Mouse (Mus musculus) heart, embryonic 10.5 days (tissue): Measurements from ENCODE around the gene Pnp. TPM values are rescaled to one million over a fixed set of nuclear protein-coding genes. Genes with fewer than 3 reads are reported as not detected.
A peak's percentile ranks its signal among the peaks of the same experiment; 100 is the strongest.
"Not testable (repeated sequence)": the region's sequence is repeated elsewhere in the genome, so short reads cannot be mapped to it uniquely, and the experiment has no call there.

Experiments used
- DNase-seq: peaks from one replicate; pipeline ENCODE4 v3.0.0-alpha.2; 2017; ENCODE audit warnings: low spot score
- H3K27ac ChIP-seq: fragments of 300-500 bp; sonication (generic); 2 replicates; pipeline ENCODE4 v1.5.1; 2016; ENCODE audit warnings: mild to moderate bottlenecking
- H3K27me3 ChIP-seq: fragments of 300-500 bp; sonication (generic); 2 replicates; pipeline ENCODE4 v1.6.1; 2016; ENCODE audit warnings: mild to moderate bottlenecking; ENCODE audit not compliant: poor library complexity, insufficient read depth, severe bottlenecking
- H3K36me3 ChIP-seq: fragments of 300-500 bp; sonication (generic); 2 replicates; pipeline ENCODE4 v1.6.1; 2016; ENCODE audit warnings: mild to moderate bottlenecking, moderate library complexity
- H3K4me1 ChIP-seq: fragments of 300-500 bp; sonication (generic); 2 replicates; pipeline ENCODE4 v1.6.1; 2016; ENCODE audit warnings: mild to moderate bottlenecking
- H3K4me3 ChIP-seq: fragments of 300-500 bp; sonication (generic); 2 replicates; pipeline ENCODE4 v1.5.1; 2016; ENCODE audit warnings: mild to moderate bottlenecking, moderate library complexity
- H3K9me3 ChIP-seq: fragments of 300-500 bp; sonication (generic); 2 replicates; pipeline ENCODE4 v1.6.1; 2016; ENCODE audit warnings: mild to moderate bottlenecking, moderate library complexity
- WGBS: fragments of 180-500 bp; shearing (Covaris S2); methylation state at CpG from one replicate; pipeline ENCODE4 v1.1.7; 2016; 5-methylcytosine and 5-hydroxymethylcytosine counted together
- polyA plus RNA-seq: library from polyadenylated mRNA; unstranded; fragments of >200 nt; fragmentation: Nextera tagmentation; extraction: Ambion mirVana; gene quantifications from 2 replicates; pipeline ENCODE4 v1.2.1, GENCODE M21; 2016

Gene Pnp
- polyA plus RNA-seq, 1 experiment from 2014 or later = 63.0 TPM

DNA sequence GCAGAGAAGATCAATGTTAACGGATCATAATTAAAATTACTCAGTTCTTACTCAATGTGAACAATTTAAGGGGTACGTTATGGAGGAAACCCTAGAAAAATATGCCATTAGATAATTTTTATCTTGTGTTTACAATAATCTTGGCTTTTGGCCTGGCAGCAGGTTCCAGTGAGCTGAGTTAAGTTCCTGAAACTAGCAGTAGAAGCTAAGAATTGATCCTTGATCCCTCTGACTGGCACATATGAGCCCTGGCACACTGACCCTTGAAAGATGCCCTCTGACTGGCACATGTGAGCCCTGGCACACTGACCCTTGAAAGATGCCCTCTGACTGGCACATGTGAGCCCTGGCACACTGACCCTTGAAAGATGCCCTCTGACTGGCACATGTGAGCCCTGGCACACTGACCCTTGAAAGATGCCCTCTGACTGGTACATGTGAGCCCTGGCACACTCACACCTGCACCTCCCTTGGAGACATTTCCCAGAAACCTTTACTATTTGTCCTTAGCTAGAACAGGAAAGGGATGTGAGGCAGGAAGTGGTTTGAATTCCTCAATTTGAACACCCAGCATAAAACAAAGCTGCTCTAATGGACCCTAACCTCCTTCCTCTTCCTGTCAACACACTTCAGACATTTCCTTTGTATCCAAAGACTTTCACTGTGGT lies 67.3 kb downstream of the Pnp start:
- Histone ChIP-seq H3K9me3 (no peaks in the 10 kb centered on the region), H3K4me3 (no peak overlapping the region), H3K36me3 (no peaks in the 10 kb centered on the region), H3K27me3 (no peaks in the 10 kb centered on the region), H3K4me1 (no peaks in the 10 kb centered on the region), H3K27ac (no peak overlapping the region)
- WGBS = 66% methylated on average over 2 of the region's 2 CpGs
- no peak for DNase-seq

DNA sequence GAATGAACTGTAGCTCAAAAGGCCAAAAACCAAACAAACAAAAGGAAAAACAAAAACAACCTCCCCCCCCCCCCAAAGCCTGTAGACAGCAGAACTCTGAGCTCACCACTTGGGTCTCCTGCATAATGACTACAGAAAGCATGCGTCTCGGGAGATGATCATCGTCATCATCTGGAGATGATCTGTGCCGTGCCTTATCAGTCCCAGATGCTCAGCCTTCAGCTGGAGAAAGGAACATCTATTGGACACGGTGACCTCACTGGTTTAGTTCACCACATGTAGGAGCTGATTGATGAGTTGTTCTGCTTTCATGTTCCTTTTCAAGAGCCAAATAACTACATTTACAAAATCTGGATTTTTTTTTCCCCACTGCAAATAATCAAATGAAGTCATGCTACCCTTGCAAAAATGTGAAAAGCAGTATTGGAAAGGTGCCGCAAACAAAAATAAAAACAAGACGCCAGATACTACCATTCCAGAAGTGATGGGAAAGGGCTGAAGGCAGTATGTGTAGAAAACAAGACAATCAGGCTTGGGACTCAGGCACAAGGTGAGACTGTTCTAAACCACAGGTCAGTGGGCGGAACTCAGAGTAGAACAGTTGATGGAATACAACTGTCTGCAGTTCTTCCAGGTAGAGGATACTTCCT lies 76.4 kb downstream of the Pnp start, which contains the start of gene Rnase10:
TSS of gene Rnase10 (plus strand) at position 600 of the 650 bp plus-strand sequence.
- Histone ChIP-seq H3K36me3 (no peaks in the 10 kb centered on the region), H3K4me3 (no peak within 1 kb of the TSS), H3K4me1 (peaks cover 12% of the 10 kb centered on the region), H3K27me3 (no peaks in the 10 kb centered on the region), H3K27ac (peak within 1 kb of the TSS; percentile 53; the same call in 1 of the 2 replicates), H3K9me3 (no peaks in the 10 kb centered on the region)
- whole genome bisulfite sequencing = 75% methylated on average over 8 of the region's 8 CpGs
- DNase-seq = no peak

DNA sequence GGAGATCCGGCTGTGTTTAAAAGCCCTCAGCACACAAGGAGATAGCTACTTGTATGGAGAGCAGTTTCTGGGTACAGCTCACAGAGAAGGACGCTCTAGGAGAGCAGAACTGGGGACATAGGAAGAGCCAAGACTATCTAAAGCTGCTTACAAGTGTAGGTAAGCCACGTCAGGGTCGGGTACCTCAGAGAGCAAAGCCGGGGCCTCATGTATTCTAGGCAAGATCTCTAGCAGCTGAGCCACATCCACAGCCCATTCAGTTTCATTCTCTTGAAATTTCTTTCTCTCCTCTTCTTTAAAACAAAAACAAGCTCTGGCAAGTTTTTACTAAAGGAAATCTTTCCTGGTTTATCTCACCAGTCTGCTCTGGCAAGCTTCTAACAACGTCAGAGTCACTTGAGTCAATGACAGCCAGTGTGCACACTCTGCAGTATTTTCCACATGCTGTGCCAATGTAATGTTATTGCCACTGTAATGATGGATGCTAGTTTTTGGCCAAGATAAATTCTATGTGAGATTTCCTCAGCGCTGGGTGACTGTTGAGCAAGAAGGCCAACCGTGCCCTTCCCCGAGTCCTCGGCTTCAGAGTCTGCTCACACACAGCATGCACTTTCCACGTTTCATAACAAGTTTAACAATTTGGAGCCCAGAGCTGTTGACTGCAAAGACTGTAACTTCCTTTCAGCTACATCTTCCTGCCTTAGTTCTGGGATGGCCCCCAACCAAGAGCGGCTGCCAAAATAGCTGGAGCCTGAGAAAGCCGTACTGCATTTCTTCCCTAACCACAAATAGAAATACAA lies 77.2 kb downstream of the Pnp start:
- Histone ChIP-seq H3K36me3 (no peaks in the 10 kb centered on the region), H3K27me3 (no peaks in the 10 kb centered on the region), H3K9me3 (no peaks in the 10 kb centered on the region), H3K4me3 (no peak overlapping the region), H3K27ac (peak overlapping the region; percentile 53; the same call in 1 of the 2 replicates), H3K4me1 (peaks cover 12% of the 10 kb centered on the region)
- WGBS = 57% methylated on average over 13 of the region's 13 CpGs
- no peak for DNase-seq

DNA sequence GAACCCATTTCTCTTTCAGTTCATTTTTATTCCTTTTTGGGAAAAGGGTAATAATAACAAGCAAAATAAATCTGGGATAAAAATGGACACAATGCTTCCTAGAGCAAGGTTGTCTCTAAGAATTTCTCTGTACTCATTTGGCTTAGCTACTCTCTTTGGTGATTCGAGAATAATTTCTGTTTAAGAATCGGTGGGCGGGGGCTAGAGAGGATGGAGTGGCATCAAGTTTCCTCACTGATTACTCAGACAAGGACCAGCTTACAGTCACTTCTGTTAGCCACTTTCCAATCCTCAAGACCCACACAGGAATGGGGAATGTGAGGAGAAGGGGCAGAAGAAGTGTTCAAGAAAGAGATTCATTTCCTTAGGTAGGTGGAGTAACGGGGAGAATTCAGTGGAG lies 77.9 kb downstream of the Pnp start:
- 78% methylated on average over 4 of the region's 4 CpGs for WGBS
- Histone ChIP-seq H3K4me1 (peaks cover 12% of the 10 kb centered on the region), H3K9me3 (no peaks in the 10 kb centered on the region), H3K27ac (peak overlapping the region; percentile 42; the same call in 1 of the 2 replicates), H3K4me3 (no peak overlapping the region), H3K36me3 (no peaks in the 10 kb centered on the region), H3K27me3 (no peaks in the 10 kb centered on the region)
- DNase-seq = no peak

- H3K4me3 ChIP-seq = no peak overlapping the region
- H3K9me3 ChIP-seq = no peaks in the 10 kb centered on the region
- H3K27ac ChIP-seq = no peak overlapping the region
- no peak for DNase-seq
- H3K4me1 ChIP-seq = peaks cover 12% of the 10 kb centered on the region
- H3K36me3 ChIP-seq = no peaks in the 10 kb centered on the region
- H3K27me3 ChIP-seq = no peaks in the 10 kb centered on the region
- WGBS = 79% methylated on average over 6 of the region's 6 CpGs
Observed at GRCm38 (mm10) chr14:51009572-51009971, 78.7 kb downstream of the Pnp start.

DNA sequence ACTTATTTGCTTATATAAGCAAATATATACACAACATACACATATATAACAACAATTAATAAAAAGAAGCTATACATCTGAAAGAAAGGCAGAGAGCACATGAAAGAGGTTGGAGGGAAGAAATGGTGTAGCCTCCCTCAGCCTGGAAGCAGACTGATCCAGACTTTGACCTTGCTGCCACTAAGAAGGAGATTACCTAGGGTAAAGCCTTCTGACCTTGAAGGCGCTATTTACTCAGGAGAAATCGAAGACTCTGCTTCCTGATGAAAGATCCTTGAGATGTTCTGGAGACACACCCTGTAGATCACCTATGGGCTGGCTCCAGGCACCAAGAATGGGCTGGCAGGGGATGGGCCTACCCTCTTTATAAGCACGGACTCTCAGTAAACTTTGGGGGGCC lies 83.8 kb downstream of the Pnp start:
- H3K27me3 ChIP-seq, H3K27ac ChIP-seq, H3K36me3 ChIP-seq, H3K9me3 ChIP-seq, H3K4me3 ChIP-seq, H3K4me1 ChIP-seq, DNase-seq: not testable (repeated sequence)
- 80% methylated on average over 3 of the region's 3 CpGs for WGBS

Other genes starting within 250 kb of the Pnp start
- not detected in 2 replicates for gene Olfr747, start 237.9 kb upstream of the Pnp start, polyA plus RNA-seq
- gene Olfr748, start 223.7 kb upstream of the Pnp start, polyA plus RNA-seq = not detected in 2 replicates
- gene Olfr749, start 186.0 kb upstream of the Pnp start, polyA plus RNA-seq = not detected in 2 replicates
- gene Ttc5, start 145.6 kb upstream of the Pnp start, polyA plus RNA-seq = 59.8 and 64.1 TPM in 2 replicates
- not detected in 2 replicates for gene Ccnb1ip1, start 123.3 kb upstream of the Pnp start, polyA plus RNA-seq
- gene Parp2, start 123.2 kb upstream of the Pnp start, polyA plus RNA-seq = 46.1 and 50.0 TPM in 2 replicates
- 4.6 and 6.2 TPM in 2 replicates for gene Tep1, start 60.5 kb upstream of the Pnp start, polyA plus RNA-seq
- gene Klhl33, start 33.6 kb upstream of the Pnp start, polyA plus RNA-seq = 0.19 TPM in 1 of 2 replicates, not detected in the other
- gene Osgep, start 6.2 kb upstream of the Pnp start, polyA plus RNA-seq = 132 and 145 TPM in 2 replicates
- 220 and 306 TPM in 2 replicates for gene Apex1, start 6.1 kb upstream of the Pnp start, polyA plus RNA-seq
- 36.1 and 44.7 TPM in 2 replicates for gene Pip4p1, start 226 bp upstream of the Pnp start, polyA plus RNA-seq
- not detected in 2 replicates for gene Gm49342, start 13.4 kb downstream of the Pnp start, polyA plus RNA-seq
- gene Pnp2, start 24.9 kb downstream of the Pnp start, polyA plus RNA-seq = 0.34 TPM in 1 of 2 replicates, not detected in the other
- 0.11 and 0.31 TPM in 2 replicates for gene Rnase10, start 76.7 kb downstream of the Pnp start, polyA plus RNA-seq
- not detected in 2 replicates for gene Rnase9, start 110.8 kb downstream of the Pnp start, polyA plus RNA-seq
- not detected in 2 replicates for gene Rnase11, start 119.1 kb downstream of the Pnp start, polyA plus RNA-seq
- gene Rnase12, start 126.6 kb downstream of the Pnp start, polyA plus RNA-seq = 0.28 and 0.53 TPM in 2 replicates
- gene Olfr750, start 143.4 kb downstream of the Pnp start, polyA plus RNA-seq = not detected in 2 replicates
- 6.3 and 8.9 TPM in 2 replicates for gene Rnase4, start 160.0 kb downstream of the Pnp start, polyA plus RNA-seq
- 1.8 and 3.0 TPM in 2 replicates for gene Ang, start 160.1 kb downstream of the Pnp start, polyA plus RNA-seq
- gene Eddm3b, start 183.3 kb downstream of the Pnp start, polyA plus RNA-seq = 0.13 TPM in 1 of 2 replicates, not detected in the other
- gene Rnase6, start 192.8 kb downstream of the Pnp start, polyA plus RNA-seq = 0.14 and 0.87 TPM in 2 replicates
- gene Rnase1, start 215.7 kb downstream of the Pnp start, polyA plus RNA-seq = not detected in 2 replicates
- gene Rnase2b, start 231.2 kb downstream of the Pnp start, polyA plus RNA-seq = not detected in 2 replicates